In the genomic region with DNA sequence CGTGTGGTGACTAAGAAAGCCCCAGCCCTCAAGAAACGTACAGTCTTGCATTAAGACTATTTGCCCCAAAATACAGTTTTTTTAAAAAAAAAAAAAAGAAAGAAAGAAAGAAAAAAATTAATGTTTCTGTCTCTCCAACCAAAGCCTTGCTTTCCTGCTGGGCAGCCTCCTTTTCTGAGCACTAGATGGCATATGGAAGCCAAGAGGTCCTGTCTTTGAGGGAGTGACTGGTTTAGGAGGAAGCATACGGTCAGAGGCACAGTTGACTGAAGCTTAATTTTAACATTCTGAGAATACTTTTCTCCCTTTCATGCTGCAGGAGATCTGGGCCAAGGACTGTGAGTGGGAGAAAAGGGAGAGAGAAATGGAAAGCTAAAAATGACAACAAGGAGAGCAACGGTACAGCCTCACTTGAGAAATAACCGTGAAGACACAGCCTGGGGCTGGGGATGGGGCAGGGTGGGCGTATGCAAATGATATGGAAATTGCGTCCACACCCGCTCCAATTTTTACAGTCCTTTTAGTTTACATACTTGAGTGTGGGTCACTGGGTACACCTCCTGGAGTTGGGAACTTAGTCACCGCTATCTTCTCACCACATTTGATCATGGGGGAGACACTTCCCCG, we compare ENCODE assay signal across 8 mouse cellular contexts.
DNase-seq lines count a peak whose midpoint lies in the region; ATAC-seq and TF ChIP-seq lines count a peak whose summit lies in the region.

No protein-coding gene starts in this region.

- 61% methylated on average over 10 of the region's 10 CpGs for WGBS in forebrain, embryonic 11.5 days
- 58% methylated on average over 10 of the region's 10 CpGs for WGBS in forebrain, embryonic 10.5 days

- no peak for TF ChIP-seq POLR2A in MEL (IDR thresholded peaks at IDR 0.05; ENCODE audit: control insufficient read depth in 1 of 2, insufficient read depth in 1 of 2, low read depth in 1 of 2, low read length in 2 of 2, poor library complexity in 1 of 2)

- H3K9ac ChIP-seq in forebrain, embryonic 11.5 days (ENCODE audit: low read length): no peak overlapping the region
- H3K9ac ChIP-seq in MEL (ENCODE audit: control insufficient read depth, low read depth, low read length, poor library complexity, severe bottlenecking): no peak overlapping the region

- no peak for TF ChIP-seq EP300 in MEL (IDR thresholded peaks at IDR 0.05; ENCODE audit: low read depth in 1 of 2, low read length in 2 of 2)

- no peaks in the 10 kb centered on the region for H3K9me3 ChIP-seq in forebrain, embryonic 11.5 days (ENCODE audit: control insufficient read depth, low read length)
- no peaks in the 10 kb centered on the region for H3K9me3 ChIP-seq in forebrain, embryonic 10.5 days
- no peaks in the 10 kb centered on the region for H3K9me3 ChIP-seq in MEL (replicated peaks; ENCODE audit: insufficient read depth, low read length)

- peak; percentile 23 for DNase-seq in forebrain, embryonic 11.5 days (ENCODE audit: low spot score)
- DNase-seq in forebrain, embryonic 10.5 days (ENCODE audit: extremely low spot score, low spot score): no peak
- DNase-seq in MEL (ENCODE audit: low read depth, low spot score): peak; percentile 65
- peak; percentile 30 to 32 for DNase-seq in frontal cortex, postnatal 14 days (ENCODE audit: low spot score in 2 of 2)
- peak; percentile 2 to 5 for DNase-seq in kidney, postnatal 36 days
- DNase-seq in spleen, postnatal 36 days (ENCODE audit: low spot score in 2 of 2): no peak
- DNase-seq in urinary bladder, postnatal 36 days (ENCODE audit: low spot score in 2 of 2): no peak

- TF ChIP-seq CTCF in MEL (IDR thresholded peaks at IDR 0.05 in 2 of 3, conservative IDR thresholded peaks at IDR 0.05 in 1 of 3; ENCODE audit: control insufficient read depth in 1 of 3, insufficient read depth in 1 of 3, low read depth in 2 of 3, low read length in 3 of 3, poor library complexity in 1 of 3, severe bottlenecking in 1 of 3): peak in 2 of 3 experiments; percentile 40 to 57; a peak in 4 of 6 replicates

- no peaks in the 10 kb centered on the region for H3K79me2 ChIP-seq in MEL (ENCODE audit: control insufficient read depth, insufficient read depth, low read length, poor library complexity)

- peak; percentile 54 for TF ChIP-seq RAD21 in MEL (IDR thresholded peaks at IDR 0.05; ENCODE audit: low read depth, low read length)

- no peak for ATAC-seq in forebrain, embryonic 11.5 days (replicated peaks; ENCODE audit: low FRiP score)
- peak; percentile 72 for ATAC-seq in megakaryocyte progenitor cell, adult 5-6 weeks (replicated peaks; ENCODE audit: poor library complexity)

- H3K4me3 ChIP-seq in forebrain, embryonic 11.5 days (ENCODE audit: low read depth, low read length): no peak overlapping the region
- no peak overlapping the region for H3K4me3 ChIP-seq in forebrain, embryonic 10.5 days
- H3K4me3 ChIP-seq in MEL (ENCODE audit: control insufficient read depth in 1 of 2, insufficient read depth in 1 of 2, low read depth in 2 of 2, low read length in 2 of 2): peak overlapping the region; percentile 37 to 57

- no peaks in the 10 kb centered on the region for H3K36me3 ChIP-seq in forebrain, embryonic 11.5 days (ENCODE audit: control insufficient read depth, insufficient read depth, low read length)
- H3K36me3 ChIP-seq in forebrain, embryonic 10.5 days (replicated peaks): no peaks in the 10 kb centered on the region
- no peaks in the 10 kb centered on the region for H3K36me3 ChIP-seq in MEL (ENCODE audit: control insufficient read depth in 1 of 2, insufficient read depth in 2 of 2, low read length in 2 of 2)

- H3K27ac ChIP-seq in forebrain, embryonic 11.5 days (ENCODE audit: low read depth, low read length): no peak overlapping the region
- H3K27ac ChIP-seq in forebrain, embryonic 10.5 days: no peak overlapping the region
- H3K27ac ChIP-seq in MEL (ENCODE audit: control insufficient read depth, low read depth, low read length): no peak overlapping the region

- H3K4me2 ChIP-seq in forebrain, embryonic 11.5 days (ENCODE audit: low read depth, low read length, severe bottlenecking): no peak overlapping the region

- no peaks in the 10 kb centered on the region for H3K27me3 ChIP-seq in forebrain, embryonic 11.5 days (ENCODE audit: control insufficient read depth, insufficient read depth, low read length)
- no peaks in the 10 kb centered on the region for H3K27me3 ChIP-seq in forebrain, embryonic 10.5 days (ENCODE audit: poor library complexity, severe bottlenecking)
- peaks cover 6 to 7% of the 10 kb centered on the region in 2 experiments; a peak in 3 of 4 replicates for H3K27me3 ChIP-seq in MEL (ENCODE audit: control insufficient read depth in 1 of 2, insufficient read depth in 2 of 2, low read length in 2 of 2)

- H3K4me1 ChIP-seq in forebrain, embryonic 11.5 days (replicated peaks; ENCODE audit: control insufficient read depth, insufficient read depth, low read length): no peaks in the 10 kb centered on the region
- no peaks in the 10 kb centered on the region for H3K4me1 ChIP-seq in forebrain, embryonic 10.5 days
- H3K4me1 ChIP-seq in MEL (ENCODE audit: control insufficient read depth in 1 of 2, insufficient read depth in 2 of 2, low read length in 2 of 2): no peaks in the 10 kb centered on the region

TF ChIP-seq in MEL, 35 proteins besides CTCF, POLR2A, EP300 and RAD21:
- TF ChIP-seq KAT2A (conservative IDR thresholded peaks at IDR 0.05; ENCODE audit: low read depth, low read length) (no peak), SIN3A (IDR thresholded peaks at IDR 0.05; ENCODE audit: low read length) (peak; percentile 25; the same call in 1 of the 2 replicates), TAL1 (IDR thresholded peaks at IDR 0.05; ENCODE audit: low read length) (no peak), SMC3 (IDR thresholded peaks at IDR 0.05; ENCODE audit: low read depth, low read length) (peak; percentile 64), ZKSCAN1 (IDR thresholded peaks at IDR 0.05; ENCODE audit: low read depth, low read length) (no peak), NELFE (IDR thresholded peaks at IDR 0.05; ENCODE audit: low read depth, low read length) (no peak), RCOR1 (IDR thresholded peaks at IDR 0.05; ENCODE audit: low read depth, low read length) (no peak), ZNF384 (IDR thresholded peaks at IDR 0.05; ENCODE audit: low read depth, low read length) (no peak), HCFC1 (IDR thresholded peaks at IDR 0.05; ENCODE audit: low read depth, low read length) (no peak), ETS1 (IDR thresholded peaks at IDR 0.05; ENCODE audit: low read depth, low read length) (no peak), ZC3H11A (IDR thresholded peaks at IDR 0.05; ENCODE audit: low read depth, low read length) (peak; percentile 40; the same call in 1 of the 2 replicates)

Comparison
In these comparisons a context has a peak if more than half of its experiments do, and no peak if none do; other contexts are left out.
1. DNase-seq: peak in forebrain, embryonic 11.5 days (single experiment), MEL (single experiment), frontal cortex, postnatal 14 days (2 of 2) and kidney, postnatal 36 days (2 of 2); none in forebrain, embryonic 10.5 days (single experiment), spleen, postnatal 36 days (0 of 2) and urinary bladder, postnatal 36 days (0 of 2).
2. H3K4me3 ChIP-seq: peak in MEL (2 of 2); none in forebrain, embryonic 11.5 days (single experiment) and forebrain, embryonic 10.5 days (single experiment).